Mouse (Mus musculus): ENCODE results near the gene Smim7.

DNA sequence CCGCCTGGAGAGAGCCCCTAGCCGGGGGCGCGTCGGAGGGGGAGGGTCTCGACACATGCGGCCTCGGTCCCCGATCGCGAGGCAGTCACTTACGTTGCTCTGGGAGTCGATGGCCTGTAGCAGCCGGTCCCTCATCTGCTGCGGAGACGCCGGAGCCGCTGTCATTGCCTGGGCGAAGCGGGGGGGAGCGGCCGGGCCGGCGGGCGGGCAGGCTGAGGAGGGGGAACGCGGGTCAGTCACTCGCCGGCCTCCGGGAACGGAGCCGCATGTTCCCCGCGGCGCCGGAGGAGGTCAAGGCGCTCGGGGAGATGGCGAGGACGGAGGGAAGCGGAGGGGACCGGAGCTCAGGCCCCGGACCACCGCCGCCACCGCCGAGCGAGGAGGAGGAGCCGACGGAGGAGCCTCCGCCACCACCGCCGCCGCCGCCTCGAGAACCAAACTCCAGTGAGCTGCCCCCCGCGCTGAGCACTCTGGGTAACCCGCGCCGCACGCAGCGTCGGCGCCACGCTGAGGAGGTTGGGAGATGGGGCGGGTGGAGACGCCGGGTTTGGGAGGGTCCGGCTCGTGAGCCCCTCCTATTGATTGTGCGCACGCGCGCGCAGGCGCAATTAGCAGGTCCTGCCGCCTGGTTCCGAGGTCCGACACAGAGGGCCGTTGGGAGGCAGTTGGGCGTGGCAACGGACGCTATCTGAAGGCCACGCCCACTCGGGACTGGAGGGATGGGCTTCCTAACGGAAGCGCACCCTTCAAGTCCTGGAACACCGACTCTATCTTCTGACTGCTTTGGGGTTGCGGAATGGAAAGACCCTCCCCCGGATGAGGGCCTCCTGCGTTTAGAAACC, 22.9 kb downstream of the Smim7 start, which contains the start of gene Med26:
- no peak for TF ChIP-seq ZNF384 (IDR thresholded peaks at IDR 0.05; ENCODE audit: low read depth, low read length)
- TF ChIP-seq CHD2 (IDR thresholded peaks at IDR 0.05; ENCODE audit: low read depth, low read length) = no peak

Measured in ES-E14 (cell line).